Mouse (Mus musculus): ENCODE data around the gene Gm4894. TPM values are rescaled to one million over a fixed set of nuclear protein-coding genes. Genes with fewer than 3 reads are reported as not detected.

Gm4894 gene
- polyA plus RNA-seq, 1 experiment from 2014 or later: not detected

- Histone ChIP-seq H3K9me3 (ENCODE audit: control insufficient read depth, low read length) (no peaks in the 10 kb centered on the region), H3K4me3 (ENCODE audit: low read depth, low read length) (no peak overlapping the region), H3K27ac (ENCODE audit: low read depth, low read length) (no peak overlapping the region), H3K4me1 (replicated peaks; ENCODE audit: control insufficient read depth, insufficient read depth, low read length) (no peaks in the 10 kb centered on the region; the same call in 1 of the 2 replicates), H3K27me3 (ENCODE audit: control insufficient read depth, insufficient read depth, low read length) (no peaks in the 10 kb centered on the region), H3K9ac (ENCODE audit: low read depth, low read length) (no peak overlapping the region), H3K4me2 (replicated peaks; ENCODE audit: low read depth, low read length) (no peak overlapping the region), H3K36me3 (ENCODE audit: control insufficient read depth, insufficient read depth, low read length) (no peaks in the 10 kb centered on the region)
- 55% methylated on average over 7 of the region's 7 CpGs for WGBS
- DNase-seq (ENCODE audit: low spot score): no peak
- ATAC-seq (ENCODE audit: low FRiP score): no peak
These were observed 18.6 kb downstream of the Gm4894 start for GRCm38 (mm10) chr9:49268949-49269348.

GRCm38 (mm10) chr9:49273566-49273965, 23.2 kb downstream of the Gm4894 start:
- Histone ChIP-seq H3K4me1 (replicated peaks; ENCODE audit: control insufficient read depth, insufficient read depth, low read length) (no peaks in the 10 kb centered on the region; the same call in 1 of the 2 replicates), H3K4me2 (replicated peaks; ENCODE audit: low read depth, low read length) (no peak overlapping the region), H3K9me3 (ENCODE audit: control insufficient read depth, low read length) (no peaks in the 10 kb centered on the region), H3K27me3 (ENCODE audit: control insufficient read depth, insufficient read depth, low read length) (no peaks in the 10 kb centered on the region), H3K4me3 (ENCODE audit: low read depth, low read length) (no peak overlapping the region), H3K9ac (ENCODE audit: low read depth, low read length) (no peak overlapping the region), H3K36me3 (ENCODE audit: control insufficient read depth, insufficient read depth, low read length) (no peaks in the 10 kb centered on the region), H3K27ac (ENCODE audit: low read depth, low read length) (no peak overlapping the region)
- peak; percentile 46 for DNase-seq (ENCODE audit: low spot score)
- ATAC-seq (ENCODE audit: low FRiP score): no peak
- 31% methylated on average over 7 of the region's 7 CpGs for WGBS

DNA sequence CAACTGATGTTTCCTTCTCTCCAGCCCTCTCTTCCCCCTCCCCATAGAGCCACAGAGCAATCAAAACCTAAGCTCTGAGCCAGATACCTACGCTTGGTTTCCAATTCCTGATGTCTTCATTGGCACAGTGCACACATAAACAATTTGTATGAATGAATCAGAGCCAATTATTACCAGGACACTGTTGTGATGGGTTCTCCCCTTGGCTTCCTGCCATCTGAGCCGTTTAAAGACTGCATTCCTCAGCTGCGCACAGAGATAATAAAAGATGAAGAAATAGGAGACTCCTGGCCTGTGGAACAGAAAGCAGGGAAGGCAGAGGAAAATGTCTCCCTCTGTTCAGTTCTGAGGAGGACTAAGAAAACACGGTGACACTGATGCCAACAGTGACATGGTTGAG, 25.6 kb downstream of the Gm4894 start:
- H3K27me3 ChIP-seq (ENCODE audit: control insufficient read depth, insufficient read depth, low read length): no peaks in the 10 kb centered on the region

DNA sequence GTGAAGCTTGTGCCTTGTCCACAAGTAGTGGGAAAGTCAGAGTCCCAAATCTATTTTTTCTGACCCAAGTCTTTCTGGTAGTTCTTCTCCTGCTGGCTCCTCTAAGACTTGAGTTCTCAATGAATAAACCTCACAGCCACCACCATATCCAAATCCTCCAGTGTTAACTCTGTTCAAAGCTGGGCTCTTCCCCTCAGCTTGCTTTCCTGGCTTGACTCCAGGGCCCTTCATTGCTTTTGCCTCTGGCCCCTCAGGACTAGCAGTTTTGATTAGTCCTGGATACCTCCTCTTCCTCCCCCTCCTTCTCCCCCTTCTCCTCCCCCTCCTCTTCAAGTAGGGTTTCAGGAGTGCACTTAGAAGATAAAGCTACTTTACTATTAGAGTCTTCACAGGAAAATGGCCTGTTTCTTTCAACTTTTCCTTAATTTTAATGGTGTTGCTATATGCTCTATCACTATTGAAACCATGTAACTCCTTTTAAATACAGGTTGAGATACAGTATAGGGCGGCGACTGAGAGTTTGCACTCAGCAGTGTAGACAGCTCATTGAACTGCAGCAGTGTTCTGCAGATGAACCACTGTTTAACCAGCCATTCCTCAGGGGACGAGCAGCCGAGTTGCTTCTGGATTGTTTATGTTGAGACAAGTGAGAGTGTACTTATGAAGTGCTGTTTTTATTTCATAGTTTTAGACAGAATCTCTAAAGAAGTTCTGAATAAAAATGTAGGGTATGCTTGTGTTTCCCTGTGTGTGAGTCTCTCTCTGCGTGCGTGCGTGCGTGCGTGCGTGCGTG, 26.4 kb downstream of the Gm4894 start:
- Histone ChIP-seq H3K27ac (ENCODE audit: low read depth, low read length) (no peak overlapping the region), H3K9me3 (ENCODE audit: control insufficient read depth, low read length) (no peaks in the 10 kb centered on the region), H3K4me1 (replicated peaks; ENCODE audit: control insufficient read depth, insufficient read depth, low read length) (no peaks in the 10 kb centered on the region), H3K4me3 (ENCODE audit: low read depth, low read length) (no peak overlapping the region), H3K9ac (ENCODE audit: low read depth, low read length) (no peak overlapping the region), H3K36me3 (ENCODE audit: control insufficient read depth, insufficient read depth, low read length) (no peaks in the 10 kb centered on the region), H3K4me2 (replicated peaks; ENCODE audit: low read depth, low read length) (no peak overlapping the region), H3K27me3 (ENCODE audit: control insufficient read depth, insufficient read depth, low read length) (no peaks in the 10 kb centered on the region)
- WGBS: 85% methylated on average over 11 of the region's 11 CpGs
- ATAC-seq (ENCODE audit: low FRiP score) (no peak), DNase-seq (ENCODE audit: low spot score) (no peak)

More for the DNA sequence above, 25.6 kb downstream of the Gm4894 start:
- H3K4me2 ChIP-seq (replicated peaks; ENCODE audit: low read depth, low read length): no peak overlapping the region
- no peak for ATAC-seq (ENCODE audit: low FRiP score)
- no peaks in the 10 kb centered on the region for H3K4me1 ChIP-seq (replicated peaks; ENCODE audit: control insufficient read depth, insufficient read depth, low read length)
- no peak for DNase-seq (ENCODE audit: low spot score)
- H3K9me3 ChIP-seq (ENCODE audit: control insufficient read depth, low read length): no peaks in the 10 kb centered on the region
- H3K27ac ChIP-seq (ENCODE audit: low read depth, low read length): no peak overlapping the region
- no peak overlapping the region for H3K4me3 ChIP-seq (ENCODE audit: low read depth, low read length)
- no peaks in the 10 kb centered on the region for H3K36me3 ChIP-seq (ENCODE audit: control insufficient read depth, insufficient read depth, low read length)
- 80% methylated on average over 4 of the region's 4 CpGs for WGBS
- no peak overlapping the region for H3K9ac ChIP-seq (ENCODE audit: low read depth, low read length)

- no peak overlapping the region for H3K9ac ChIP-seq (ENCODE audit: low read depth, low read length)
- H3K4me1 ChIP-seq (replicated peaks; ENCODE audit: control insufficient read depth, insufficient read depth, low read length): no peaks in the 10 kb centered on the region
- H3K4me2 ChIP-seq (replicated peaks; ENCODE audit: low read depth, low read length): no peak overlapping the region
- no peak overlapping the region for H3K4me3 ChIP-seq (ENCODE audit: low read depth, low read length)
- H3K27ac ChIP-seq (ENCODE audit: low read depth, low read length): no peak overlapping the region
- no peaks in the 10 kb centered on the region for H3K36me3 ChIP-seq (ENCODE audit: control insufficient read depth, insufficient read depth, low read length)
- DNase-seq (ENCODE audit: low spot score) (no peak), ATAC-seq (ENCODE audit: low FRiP score) (no peak)
- H3K9me3 ChIP-seq (ENCODE audit: control insufficient read depth, low read length): no peaks in the 10 kb centered on the region
- 90% methylated on average over 1 of the region's 1 CpGs for WGBS
- no peaks in the 10 kb centered on the region for H3K27me3 ChIP-seq (ENCODE audit: control insufficient read depth, insufficient read depth, low read length)
These were observed 44.8 kb downstream of the Gm4894 start for GRCm38 (mm10) chr9:49295101-49295500.

- Histone ChIP-seq H3K27ac (ENCODE audit: low read depth, low read length) (no peak overlapping the region), H3K27me3 (ENCODE audit: control insufficient read depth, insufficient read depth, low read length) (no peaks in the 10 kb centered on the region), H3K36me3 (ENCODE audit: control insufficient read depth, insufficient read depth, low read length) (no peaks in the 10 kb centered on the region), H3K4me2 (replicated peaks; ENCODE audit: low read depth, low read length) (no peak overlapping the region), H3K9ac (ENCODE audit: low read depth, low read length) (no peak overlapping the region), H3K4me1 (replicated peaks; ENCODE audit: control insufficient read depth, insufficient read depth, low read length) (no peaks in the 10 kb centered on the region), H3K4me3 (ENCODE audit: low read depth, low read length) (no peak overlapping the region), H3K9me3 (ENCODE audit: control insufficient read depth, low read length) (no peaks in the 10 kb centered on the region)
- 76% methylated on average over 3 of the region's 3 CpGs for WGBS
- DNase-seq (ENCODE audit: low spot score) (no peak), ATAC-seq (ENCODE audit: low FRiP score) (no peak)
These were observed 57.2 kb downstream of the Gm4894 start for GRCm38 (mm10) chr9:49307576-49307975.

- H3K4me1 ChIP-seq (replicated peaks; ENCODE audit: control insufficient read depth, insufficient read depth, low read length): no peaks in the 10 kb centered on the region
- H3K4me2 ChIP-seq (replicated peaks; ENCODE audit: low read depth, low read length): no peak overlapping the region
- 85% methylated on average over 4 of the region's 4 CpGs for WGBS
- no peak for DNase-seq (ENCODE audit: low spot score)
- no peaks in the 10 kb centered on the region for H3K27me3 ChIP-seq (ENCODE audit: control insufficient read depth, insufficient read depth, low read length)
- no peaks in the 10 kb centered on the region for H3K9me3 ChIP-seq (ENCODE audit: control insufficient read depth, low read length)
- no peak overlapping the region for H3K9ac ChIP-seq (ENCODE audit: low read depth, low read length)
- H3K27ac ChIP-seq (ENCODE audit: low read depth, low read length): no peak overlapping the region
- H3K36me3 ChIP-seq (ENCODE audit: control insufficient read depth, insufficient read depth, low read length): no peaks in the 10 kb centered on the region
- no peak for ATAC-seq (ENCODE audit: low FRiP score)
- no peak overlapping the region for H3K4me3 ChIP-seq (ENCODE audit: low read depth, low read length)
These were observed 60.5 kb downstream of the Gm4894 start for GRCm38 (mm10) chr9:49310821-49311220.

- H3K4me1 ChIP-seq (replicated peaks; ENCODE audit: control insufficient read depth, insufficient read depth, low read length): no peaks in the 10 kb centered on the region
- H3K27ac ChIP-seq (ENCODE audit: low read depth, low read length): no peak overlapping the region
- ATAC-seq (ENCODE audit: low FRiP score): no peak
- H3K9ac ChIP-seq (ENCODE audit: low read depth, low read length): no peak overlapping the region
- no peak for DNase-seq (ENCODE audit: low spot score)
- no peaks in the 10 kb centered on the region for H3K27me3 ChIP-seq (ENCODE audit: control insufficient read depth, insufficient read depth, low read length)
- H3K4me3 ChIP-seq (ENCODE audit: low read depth, low read length): no peak overlapping the region
- no peaks in the 10 kb centered on the region for H3K36me3 ChIP-seq (ENCODE audit: control insufficient read depth, insufficient read depth, low read length)
- no peak overlapping the region for H3K4me2 ChIP-seq (replicated peaks; ENCODE audit: low read depth, low read length)
- H3K9me3 ChIP-seq (ENCODE audit: control insufficient read depth, low read length): no peaks in the 10 kb centered on the region
These were observed 68.3 kb downstream of the Gm4894 start for GRCm38 (mm10) chr9:49318638-49319037.
